Mouse (Mus musculus): ENCODE results near the gene Cgnl1.

Cgnl1 gene

GRCm38 (mm10) chr9:71710776-71711175, 60.6 kb downstream of the Cgnl1 start:
- DNase-seq (ENCODE audit: low spot score): no peak

DNA sequence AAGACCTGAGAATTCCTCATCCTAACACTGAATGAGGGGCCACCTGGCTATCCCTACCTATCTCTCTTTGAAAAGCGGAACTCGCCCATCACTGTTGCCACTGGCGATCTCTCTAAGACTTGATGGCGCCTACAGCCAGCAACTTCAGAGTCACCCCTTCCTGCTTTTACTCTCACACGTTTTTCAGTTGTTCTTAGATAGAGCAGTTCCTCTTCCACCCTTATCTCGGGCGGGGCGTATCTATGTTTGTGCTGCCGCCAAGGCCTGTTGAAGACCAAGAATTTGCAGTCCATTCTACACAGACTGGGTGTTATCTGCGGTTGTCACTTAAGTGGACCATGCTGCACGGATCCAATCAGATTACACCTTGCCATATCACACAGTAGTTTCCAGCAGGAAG, 62.2 kb downstream of the Cgnl1 start:
- no peak for DNase-seq (ENCODE audit: low spot score)

- no peak for DNase-seq (ENCODE audit: low spot score)
These were observed 63.4 kb downstream of the Cgnl1 start for GRCm38 (mm10) chr9:71707989-71708388.

DNA sequence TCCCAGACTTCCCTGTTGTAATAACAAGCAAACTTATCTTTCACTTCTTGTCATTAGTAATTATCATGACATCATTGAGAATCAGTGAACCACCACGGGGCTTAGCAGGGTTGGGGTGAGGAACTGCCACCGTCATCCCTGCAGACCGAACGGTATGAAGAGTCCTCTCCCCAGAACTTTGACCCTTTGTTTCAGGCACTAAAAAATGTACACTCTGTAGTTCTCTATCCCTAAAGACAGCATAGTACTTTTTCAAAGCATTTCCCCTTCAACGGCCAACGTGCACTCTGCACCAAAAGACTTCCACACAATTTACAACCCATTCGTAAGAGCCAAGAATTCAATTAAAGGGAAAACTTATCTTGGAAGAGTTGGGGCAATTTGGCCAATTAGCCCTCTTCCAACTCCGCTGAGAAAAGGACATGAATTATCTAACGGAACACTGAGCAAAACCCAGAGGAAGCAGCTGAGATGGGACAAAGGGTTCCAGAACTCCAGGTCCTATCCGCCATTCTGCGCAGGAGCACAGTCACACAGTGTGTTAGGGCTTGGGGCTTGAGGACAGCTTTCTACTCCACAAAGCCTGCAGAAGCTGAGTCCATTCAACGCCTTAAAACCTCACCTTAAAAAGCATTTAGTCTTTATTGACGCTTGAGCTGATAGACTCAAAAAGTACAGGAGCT, 66.9 kb downstream of the Cgnl1 start:
- DNase-seq (ENCODE audit: low spot score): no peak

DNA sequence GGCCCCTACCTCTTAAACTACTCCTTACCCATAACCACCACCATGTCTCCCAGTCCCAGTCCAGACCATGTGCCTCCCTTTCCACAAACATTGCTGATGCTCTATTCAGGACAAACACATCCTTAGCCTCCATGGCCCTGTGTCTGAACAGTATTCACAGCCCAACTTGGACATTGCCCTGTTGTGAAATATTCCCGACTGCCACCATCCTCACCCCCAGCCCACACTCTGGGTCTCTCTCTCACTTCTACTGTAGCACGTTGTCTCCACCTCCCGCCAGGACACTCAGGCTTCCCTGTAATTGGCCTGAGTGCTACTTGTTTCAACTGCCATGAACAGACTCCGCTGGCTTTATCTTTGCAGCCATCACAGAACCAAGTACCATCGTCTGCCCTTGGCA, 72.3 kb downstream of the Cgnl1 start:
- no peak for DNase-seq (ENCODE audit: low spot score)

GRCm38 (mm10) chr9:71698116-71698515, 73.3 kb downstream of the Cgnl1 start:
- DNase-seq (ENCODE audit: low spot score): no peak

DNA sequence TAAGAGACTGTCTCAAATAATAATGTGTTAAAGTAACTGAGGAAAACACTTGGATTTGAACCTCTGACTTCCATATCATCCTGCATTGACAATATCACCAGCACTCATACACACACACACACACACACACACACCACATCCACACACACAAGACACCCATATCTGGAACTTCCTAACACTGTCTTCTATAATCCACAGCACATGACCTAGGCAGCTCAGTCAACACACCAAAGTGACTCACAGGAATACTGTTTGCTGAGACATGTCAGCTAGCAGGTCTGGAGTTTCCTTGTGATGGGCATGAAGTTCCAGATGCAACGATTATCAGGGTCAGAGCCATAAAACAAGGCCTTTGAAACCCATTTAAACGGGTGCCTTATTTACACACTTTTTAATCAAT, 74.2 kb downstream of the Cgnl1 start:
- DNase-seq (ENCODE audit: low spot score): no peak

DNA sequence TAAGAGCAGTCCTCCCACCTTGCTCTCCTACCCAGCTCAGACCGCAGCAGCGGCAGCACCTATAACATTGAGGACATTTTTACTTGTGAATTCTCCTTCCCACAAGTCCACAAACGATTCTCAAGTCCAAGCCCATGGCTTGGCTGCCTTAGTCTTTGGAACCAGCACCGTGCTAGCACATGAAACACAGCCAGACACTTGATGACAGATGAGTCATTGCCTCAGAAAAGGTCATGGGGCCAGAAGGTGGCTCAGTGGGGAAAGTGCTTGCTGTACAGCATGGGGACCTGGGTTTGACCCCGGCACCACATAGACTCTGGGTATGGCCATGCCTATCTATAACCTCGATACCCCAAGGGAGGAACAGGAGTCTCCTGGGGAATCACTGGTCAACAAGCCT, 74.6 kb downstream of the Cgnl1 start:
- no peak for DNase-seq (ENCODE audit: low spot score)

GRCm38 (mm10) chr9:71695133-71695532, 76.3 kb downstream of the Cgnl1 start:
- no peak for DNase-seq (ENCODE audit: low spot score)

GRCm38 (mm10) chr9:71694223-71694622, 77.2 kb downstream of the Cgnl1 start:
- DNase-seq (ENCODE audit: low spot score): no peak

GRCm38 (mm10) chr9:71693771-71694170, 77.6 kb downstream of the Cgnl1 start:
- no peak for DNase-seq (ENCODE audit: low spot score)

DNA sequence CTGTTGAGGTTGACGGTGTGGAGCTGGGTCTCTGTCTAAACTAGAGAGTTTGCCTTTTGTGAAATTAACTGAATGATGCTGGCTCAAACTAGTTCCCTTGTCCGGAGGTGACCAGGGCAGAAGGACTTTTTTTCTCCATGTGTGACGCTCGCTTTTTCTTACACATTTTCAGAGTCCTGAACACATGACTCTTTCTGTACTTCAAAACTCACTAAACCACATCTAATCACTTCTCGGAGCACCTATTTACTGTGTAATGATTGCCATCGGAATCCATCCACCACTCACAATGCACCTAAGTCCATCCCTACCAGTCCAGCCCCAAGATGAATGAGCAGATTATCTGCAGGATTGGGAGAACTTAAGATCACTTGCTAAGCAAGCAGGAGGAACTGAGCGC, 79.2 kb downstream of the Cgnl1 start:
- no peak for DNase-seq (ENCODE audit: low spot score)

GRCm38 (mm10) chr9:71689369-71690073, 81.9 kb downstream of the Cgnl1 start:
- DNase-seq (ENCODE audit: low spot score): no peak

DNA sequence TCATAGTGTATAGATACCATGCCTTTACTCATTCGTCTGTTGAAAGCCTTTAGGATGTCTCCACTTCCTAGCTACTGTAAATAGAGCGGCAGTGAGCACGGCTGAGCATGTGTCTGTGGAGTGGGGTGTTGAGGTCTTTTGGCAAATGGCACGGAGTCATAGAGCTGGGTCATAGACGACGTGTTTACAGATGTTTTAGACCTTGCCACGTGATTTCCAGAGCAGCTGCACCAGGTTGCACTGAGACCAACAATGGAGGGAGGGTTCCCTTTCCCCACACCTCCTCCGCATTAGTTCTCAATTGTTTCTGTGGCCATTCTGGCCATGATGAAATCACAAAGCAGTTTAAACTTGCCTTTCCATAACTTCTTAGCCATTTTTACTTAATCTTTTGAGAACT, 84.9 kb downstream of the Cgnl1 start:
- DNase-seq (ENCODE audit: low spot score): no peak

- DNase-seq (ENCODE audit: low spot score): no peak
These were observed 86.6 kb downstream of the Cgnl1 start for GRCm38 (mm10) chr9:71684772-71685171.

GRCm38 (mm10) chr9:71680381-71680780, 91.0 kb downstream of the Cgnl1 start:
- peak; percentile 5 for DNase-seq (ENCODE audit: low spot score)

- no peak for DNase-seq (ENCODE audit: low spot score)
These were observed 92.1 kb downstream of the Cgnl1 start for GRCm38 (mm10) chr9:71679103-71679815.

DNA sequence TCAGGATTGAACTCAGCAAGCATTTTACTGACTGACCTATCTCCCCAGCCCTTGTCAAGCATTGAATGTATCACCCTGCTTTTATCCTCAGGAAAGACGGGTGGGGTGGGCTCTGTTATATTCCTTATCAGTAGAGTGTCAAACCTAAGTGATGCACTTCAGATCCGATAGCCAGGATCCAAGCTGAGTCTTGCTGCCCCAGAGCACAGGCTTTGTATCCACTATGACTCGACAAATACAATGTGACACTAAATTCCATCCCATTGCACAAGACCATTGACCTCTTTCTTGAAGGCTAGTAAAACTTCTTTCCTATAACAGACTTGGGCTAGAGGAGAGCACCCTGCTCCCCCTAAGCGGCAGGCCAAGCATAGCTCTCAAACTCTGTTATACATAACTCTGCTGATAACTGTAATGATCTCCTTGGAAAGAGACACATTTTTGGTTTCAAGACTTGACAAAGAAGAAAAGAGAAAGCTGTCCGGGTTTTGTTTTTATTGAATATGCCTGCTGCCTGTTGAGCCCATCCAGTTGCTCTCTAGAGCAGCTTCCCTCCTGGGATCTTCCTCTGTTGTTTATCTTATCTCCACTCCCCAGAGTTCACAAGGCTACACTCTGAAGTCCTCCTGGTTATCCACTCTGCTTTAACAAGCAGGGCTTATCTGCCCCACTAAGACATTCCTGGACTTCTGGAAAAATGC, 94.3 kb downstream of the Cgnl1 start:
- no peak for DNase-seq (ENCODE audit: low spot score)

GRCm38 (mm10) chr9:71675799-71676414, 95.5 kb downstream of the Cgnl1 start:
- no peak for DNase-seq (ENCODE audit: low spot score)

GRCm38 (mm10) chr9:71675216-71675615, 96.2 kb downstream of the Cgnl1 start:
- no peak for DNase-seq (ENCODE audit: low spot score)

DNA sequence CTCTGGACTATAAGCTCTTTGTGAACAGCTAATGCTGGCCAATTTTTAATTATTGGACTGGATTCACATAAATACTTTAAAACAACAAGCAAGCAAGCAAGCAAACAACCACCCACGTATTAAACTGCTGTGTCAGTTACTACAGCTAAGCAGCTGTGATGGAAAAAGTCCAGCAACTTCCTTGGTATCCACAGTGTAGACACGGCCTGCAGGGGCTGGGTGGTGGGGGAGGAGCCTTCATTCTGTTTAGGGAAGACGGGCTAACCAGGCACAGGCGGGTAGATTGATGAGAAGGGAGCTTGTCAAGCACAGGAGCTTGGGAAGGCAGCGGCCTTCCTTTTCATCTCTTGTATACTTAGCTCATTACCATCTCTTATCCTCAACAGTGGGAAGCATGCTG, 96.9 kb downstream of the Cgnl1 start:
- no peak for DNase-seq (ENCODE audit: low spot score)

DNA sequence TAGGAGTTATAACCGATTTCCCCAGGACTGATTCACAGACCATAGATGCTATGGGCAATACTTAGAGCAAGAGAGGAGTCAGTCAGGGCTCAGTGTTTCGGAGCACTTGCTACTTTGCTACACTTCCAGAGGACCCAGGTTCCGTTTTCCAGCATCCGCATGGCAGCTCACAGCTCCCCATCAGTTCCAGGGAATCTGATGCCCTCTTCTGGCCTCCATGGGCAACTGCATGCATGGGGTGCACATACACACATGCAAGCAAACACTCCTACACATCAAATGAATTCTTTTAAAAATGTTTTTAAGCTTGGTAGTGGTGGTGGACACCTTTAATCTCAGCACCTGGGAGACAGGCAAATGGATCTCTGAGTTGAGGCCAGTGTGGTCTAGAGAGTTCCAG, 98.9 kb downstream of the Cgnl1 start:
- DNase-seq (ENCODE audit: low spot score): no peak
